Mouse (Mus musculus) embryonic facial prominence, embryonic 14.5 days (tissue): ENCODE results near the gene Mdh2. TPM values are rescaled to one million over a fixed set of nuclear protein-coding genes. Genes with fewer than 3 reads are reported as not detected.

ENCODE experiments used
- ATAC-seq: fragments of 200-750 bp; cut with Nextera tagmentation; 2 replicates; pipeline ENCODE4 v1.8.0; 2017; ENCODE audit warnings: low read depth, moderate number of reproducible peaks, moderate TSS enrichment
- DNase-seq: peaks from one replicate; pipeline ENCODE4 v3.0.0-alpha.2; 2015; ENCODE audit warnings: low spot score
- H3K27ac ChIP-seq: fragments of 300-500 bp; sonication (generic); replicated peaks from 2 replicates; pipeline ENCODE4 v1.5.1; 2014; ENCODE audit warnings: low read depth, mild to moderate bottlenecking, low read length, moderate library complexity
- H3K27me3 ChIP-seq: fragments of 300-500 bp; sonication (generic); replicated peaks from 2 replicates; pipeline ENCODE4 v1.6.1; 2014; ENCODE audit warnings: low read length; ENCODE audit not compliant: control insufficient read depth, insufficient read depth
- H3K36me3 ChIP-seq: fragments of 300-500 bp; sonication (generic); 2 replicates; pipeline ENCODE4 v1.6.1; 2014; ENCODE audit warnings: low read length, mixed read lengths; ENCODE audit not compliant: control insufficient read depth, insufficient read depth
- H3K4me1 ChIP-seq: fragments of 300-500 bp; sonication (generic); 2 replicates; pipeline ENCODE4 v1.6.1; 2014; ENCODE audit warnings: antibody characterized with exemption, low read length; ENCODE audit not compliant: control insufficient read depth, insufficient read depth
- H3K4me2 ChIP-seq: fragments of 300-500 bp; sonication (generic); 2 replicates; pipeline ENCODE4 v1.6.1; 2014; ENCODE audit warnings: low read depth, mild to moderate bottlenecking, low read length, moderate library complexity, mixed read lengths
- H3K4me3 ChIP-seq: fragments of 300-500 bp; sonication (generic); 2 replicates; pipeline ENCODE4 v1.5.1; 2014; ENCODE audit warnings: low read depth, mild to moderate bottlenecking, low read length
- H3K9ac ChIP-seq: fragments of 300-500 bp; sonication (generic); 2 replicates; pipeline ENCODE4 v1.6.1; 2014; ENCODE audit warnings: low read depth, mild to moderate bottlenecking, low read length, moderate library complexity, mixed read lengths
- H3K9me3 ChIP-seq: fragments of 300-500 bp; sonication (generic); 2 replicates; pipeline ENCODE4 v1.6.1; 2016; ENCODE audit warnings: low read length; ENCODE audit not compliant: control insufficient read depth
- WGBS: fragments of 180-500 bp; shearing (Covaris S2); extraction: QIAGEN DNeasy Blood & Tissue Kit; methylation state at CpG from one replicate; pipeline ENCODE4 v1.1.7; 2014; 5-methylcytosine and 5-hydroxymethylcytosine counted together
- microRNA-seq: library from miRNA; unstranded; fragments of <30 nt; microRNA quantifications from one replicate; pipeline ENCODE4, GENCODE M21; 2016; ENCODE audit warnings: borderline number of aligned reads
- polyA plus RNA-seq: library from polyadenylated mRNA; unstranded; fragments of >200 nt; fragmentation: Nextera tagmentation; extraction: Ambion mirVana; gene quantifications from 2 replicates; pipeline ENCODE4 v1.2.1, GENCODE M21; 2014

Mdh2 gene
- polyA plus RNA-seq, 1 experiment from 2014 or later, result 481 TPM

DNA sequence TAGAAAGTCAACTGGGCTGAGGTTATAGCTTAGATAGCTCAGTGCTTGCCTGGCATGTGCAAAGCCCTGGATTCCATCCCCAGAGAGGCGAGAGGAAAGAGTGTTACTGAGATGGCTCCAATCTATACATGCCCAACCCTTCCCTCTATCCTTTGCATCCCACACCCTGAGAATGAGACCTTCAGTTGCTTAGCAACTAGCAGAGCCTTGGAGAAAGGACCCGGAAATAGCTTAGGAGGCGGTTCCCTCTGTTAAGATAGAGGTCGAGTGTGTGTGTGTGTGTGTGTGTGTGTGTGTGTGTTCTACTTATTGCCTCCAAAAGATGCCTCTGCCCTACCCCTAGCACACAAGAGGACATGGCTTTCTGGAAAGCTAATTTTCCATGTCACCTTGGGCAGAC, 54.4 kb downstream of the Mdh2 start:
- Histone ChIP-seq H3K36me3 (no peaks in the 10 kb centered on the region), H3K27ac (no peak overlapping the region), H3K4me2 (no peak overlapping the region), H3K27me3 (peaks cover 12% of the 10 kb centered on the region), H3K9me3 (no peaks in the 10 kb centered on the region), H3K4me1 (peaks cover 8% of the 10 kb centered on the region), H3K9ac (no peak overlapping the region), H3K4me3 (no peak overlapping the region)
- ATAC-seq (no peak), DNase-seq (no peak)
- 38% methylated on average over 4 of the region's 4 CpGs for WGBS

DNA sequence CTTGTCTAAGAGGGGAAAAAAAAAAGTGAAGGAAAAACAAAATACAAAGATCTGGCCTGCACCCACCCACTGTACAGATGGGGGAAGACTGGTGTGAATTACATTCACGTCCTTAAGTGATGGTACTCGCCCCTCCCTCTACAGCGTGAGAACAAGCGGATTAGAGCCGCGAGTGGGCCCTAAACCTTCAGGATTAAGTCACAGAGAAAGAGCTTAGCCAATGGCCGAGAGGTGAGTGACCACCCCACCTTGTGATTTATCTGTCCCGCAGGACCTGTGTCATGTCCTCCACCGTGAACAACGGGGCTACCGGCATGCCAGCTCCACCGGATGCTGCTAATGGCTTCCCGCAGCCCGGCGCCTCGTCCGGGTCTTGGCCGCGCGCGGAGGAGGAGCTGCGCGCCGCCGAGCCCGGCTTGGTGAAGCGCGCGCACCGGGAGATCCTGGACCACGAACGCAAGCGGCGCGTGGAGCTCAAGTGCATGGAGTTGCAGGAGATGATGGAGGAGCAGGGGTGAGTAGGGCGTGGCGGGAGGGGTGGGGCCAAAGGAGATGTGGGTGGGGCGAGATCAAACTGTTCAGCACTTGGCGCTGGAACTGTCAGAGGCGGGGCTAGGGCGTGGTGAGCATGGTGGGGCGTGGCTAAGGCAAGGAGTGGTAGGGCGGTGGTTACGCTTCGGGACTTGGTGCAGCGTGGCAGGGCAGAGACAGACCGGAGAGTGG, 56.6 kb downstream of the Mdh2 start:
- no peaks in the 10 kb centered on the region for H3K9me3 ChIP-seq
- peak overlapping the region; percentile 46 for H3K4me3 ChIP-seq
- DNase-seq, result peak; percentile 90
- peaks cover 8% of the 10 kb centered on the region for H3K4me1 ChIP-seq
- 1% methylated on average over 46 of the region's 47 CpGs for WGBS
- peak overlapping the region; percentile 93 for H3K4me2 ChIP-seq
- H3K27me3 ChIP-seq, result peaks cover 12% of the 10 kb centered on the region
- H3K9ac ChIP-seq, result peak overlapping the region; percentile 56
- ATAC-seq, result peak; percentile 95
- no peaks in the 10 kb centered on the region for H3K36me3 ChIP-seq
- H3K27ac ChIP-seq, result no peak overlapping the region

DNA sequence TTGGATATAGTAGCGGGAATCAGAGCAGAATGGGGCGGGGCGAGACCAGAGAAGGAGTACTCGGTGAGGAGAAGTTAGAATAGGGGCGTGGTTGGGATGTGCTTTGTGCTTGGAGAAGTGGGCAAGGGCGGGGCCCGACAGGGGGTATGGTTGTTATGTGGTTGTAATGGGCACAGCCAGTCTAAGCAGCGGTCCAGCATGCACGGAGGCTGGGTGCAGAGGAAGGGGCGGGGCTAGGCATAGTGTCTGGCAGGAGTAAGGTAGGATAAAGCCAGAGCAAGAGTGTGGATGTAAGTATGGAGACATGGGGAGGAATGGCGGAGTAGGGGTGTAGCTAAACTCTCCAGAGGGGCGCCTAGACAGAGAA, 57.2 kb downstream of the Mdh2 start:
- peak overlapping the region; percentile 93 for H3K4me2 ChIP-seq
- no peaks in the 10 kb centered on the region for H3K9me3 ChIP-seq
- H3K9ac ChIP-seq, result no peak overlapping the region
- ATAC-seq (peak; percentile 74), DNase-seq (no peak)
- H3K27me3 ChIP-seq, result peaks cover 12% of the 10 kb centered on the region
- H3K27ac ChIP-seq, result no peak overlapping the region
- H3K4me1 ChIP-seq, result peaks cover 8% of the 10 kb centered on the region
- 2% methylated on average over 12 of the region's 12 CpGs for WGBS
- H3K4me3 ChIP-seq, result peak overlapping the region; percentile 46
- H3K36me3 ChIP-seq, result no peaks in the 10 kb centered on the region

DNA sequence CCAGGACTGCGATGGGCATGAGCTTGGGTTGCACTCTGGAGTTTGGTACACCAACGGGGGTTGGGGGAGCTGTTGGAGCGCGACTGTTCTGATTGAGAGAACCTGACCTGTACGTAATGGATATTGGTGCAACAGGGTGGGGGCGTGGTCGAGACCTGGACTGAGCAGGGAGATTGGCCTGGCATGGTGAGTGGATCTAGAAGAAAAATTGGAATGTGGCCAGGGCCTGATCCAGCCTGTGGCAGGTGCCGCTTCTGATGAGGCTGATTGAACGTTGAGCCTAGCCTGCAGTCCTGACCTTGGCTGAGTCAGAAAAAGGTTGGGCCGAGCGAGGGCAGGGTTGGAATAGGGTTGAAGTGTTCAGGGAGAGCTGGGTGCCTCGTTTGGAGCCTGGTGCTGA, 57.7 kb downstream of the Mdh2 start:
- no peak overlapping the region for H3K9ac ChIP-seq
- peaks cover 12% of the 10 kb centered on the region for H3K27me3 ChIP-seq
- WGBS, result 29% methylated on average over 12 of the region's 12 CpGs
- peak overlapping the region; percentile 93; the same call in 1 of the 2 replicates for H3K4me2 ChIP-seq
- no peak overlapping the region for H3K4me3 ChIP-seq
- no peak for DNase-seq
- H3K9me3 ChIP-seq, result no peaks in the 10 kb centered on the region
- H3K36me3 ChIP-seq, result no peaks in the 10 kb centered on the region
- no peak overlapping the region for H3K27ac ChIP-seq
- ATAC-seq, result no peak
- peaks cover 8% of the 10 kb centered on the region for H3K4me1 ChIP-seq

Small RNA genes within 50 kb of the gene (microRNA-seq; reads per million reads assigned to microRNA genes)
- not detected for gene Gm23268
- gene Mir7034, result not detected

Other genes with a start within 250 kb of the Mdh2 start
- gene Hip1, start 233.4 kb upstream of the Mdh2 start, polyA plus RNA-seq, result 45.6 and 47.1 TPM in 2 replicates
- not detected in 2 replicates for gene Ccl26, start 214.9 kb upstream of the Mdh2 start, polyA plus RNA-seq
- gene Ccl24, start 205.4 kb upstream of the Mdh2 start, polyA plus RNA-seq, result 3.3 and 3.5 TPM in 2 replicates
- 37.1 and 44.2 TPM in 2 replicates for gene Rhbdd2, start 145.9 kb upstream of the Mdh2 start, polyA plus RNA-seq
- gene Por, start 108.4 kb upstream of the Mdh2 start, polyA plus RNA-seq, result 61.8 and 61.9 TPM in 2 replicates
- gene Tmem120a, start 34.0 kb upstream of the Mdh2 start, polyA plus RNA-seq, result 36.7 and 42.2 TPM in 2 replicates
- 0.54 and 0.90 TPM in 2 replicates for gene Styxl1, start 95 bp upstream of the Mdh2 start, polyA plus RNA-seq
- gene Srrm3, start 28.4 kb downstream of the Mdh2 start, polyA plus RNA-seq, result 1.1 and 1.5 TPM in 2 replicates
- 365 and 522 TPM in 2 replicates for gene Hspb1, start 109.4 kb downstream of the Mdh2 start, polyA plus RNA-seq
- 97.4 and 101 TPM in 2 replicates for gene Ywhag, start 156.1 kb downstream of the Mdh2 start, polyA plus RNA-seq
- 3.2 and 4.7 TPM in 2 replicates for gene Ssc4d, start 196.1 kb downstream of the Mdh2 start, polyA plus RNA-seq
- 0.58 and 0.77 TPM in 2 replicates for gene Zp3, start 201.6 kb downstream of the Mdh2 start, polyA plus RNA-seq
- gene Dtx2, start 216.3 kb downstream of the Mdh2 start, polyA plus RNA-seq, result 25.2 and 25.7 TPM in 2 replicates